Mouse (Mus musculus) lung, adult 2 months (tissue): ENCODE results near the gene Foxp2.

Experiments
- CTCF ChIP-seq: fragments of 200-500 bp; IDR thresholded peaks from 2 replicates; pipeline ENCODE4 v1.5.1; 2011; ENCODE audit warnings: mild to moderate bottlenecking, low read length, control low read depth; ENCODE audit not compliant: insufficient read depth
- POLR2A ChIP-seq: fragments of 200-500 bp; IDR thresholded peaks from 2 replicates; pipeline ENCODE4 v1.6.1; 2011; ENCODE audit warnings: low read depth, mild to moderate bottlenecking, control low read depth, low read length, borderline replicate concordance; ENCODE audit errors: extremely low read depth

DNA sequence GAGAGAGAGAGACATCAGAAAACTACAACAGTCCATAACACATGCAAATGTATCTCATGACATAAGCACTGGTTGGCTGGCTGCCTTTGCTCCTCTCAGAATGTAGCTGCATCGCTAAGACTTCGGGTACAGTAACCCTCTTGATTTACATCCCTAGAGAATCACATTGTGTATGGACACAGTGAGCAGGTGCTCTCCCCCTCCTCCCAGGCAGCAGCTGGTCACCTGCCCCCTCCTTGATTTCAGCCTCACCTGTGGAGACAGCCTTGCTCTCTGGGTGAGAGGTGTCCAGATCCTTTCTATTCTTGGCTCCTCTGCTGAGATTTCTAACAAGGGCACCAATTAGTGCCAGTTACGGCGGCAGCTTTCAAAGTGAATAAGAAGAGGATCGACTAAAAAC, 409.5 kb downstream of the Foxp2 start:
- TF ChIP-seq CTCF (no peak), POLR2A (no peak)
